Mouse (Mus musculus) urinary bladder, adult 2 months (tissue): ENCODE data around the gene Cdc42bpg. TPM values are rescaled to one million over a fixed set of nuclear protein-coding genes. Genes with fewer than 3 reads are reported as not detected.
A peak's percentile ranks its signal among the peaks of the same experiment; 100 is the strongest.

Experiments
- DNase-seq: peaks from one replicate; pipeline ENCODE4 v3.0.0; 2022; ENCODE audit warnings: low spot score
- polyA plus RNA-seq: library from polyadenylated mRNA; depleted of rRNA; stranded (reverse); fragments of >200 nt; gene quantifications from 2 replicates; pipeline ENCODE4 v1.2.3, GENCODE M21; 2012; rRNA removed

Cdc42bpg gene
- polyA plus RNA-seq, 1 experiment, result 22.7 TPM

- DNase-seq, result no peak
These were observed 42.5 kb downstream of the Cdc42bpg start for GRCm38 (mm10) chr19:6348717-6349116.

- DNase-seq, result peak; percentile 28
These were observed 43.1 kb downstream of the Cdc42bpg start for GRCm38 (mm10) chr19:6349215-6349983.

- peak; percentile 24 for DNase-seq
These were observed 45.3 kb downstream of the Cdc42bpg start for GRCm38 (mm10) chr19:6351431-6352106.

GRCm38 (mm10) chr19:6352107-6352505 is 45.9 kb downstream of the Cdc42bpg start:
- no peak for DNase-seq

- DNase-seq, result no peak
These were observed 47.8 kb downstream of the Cdc42bpg start for GRCm38 (mm10) chr19:6354030-6354429.

- DNase-seq, result no peak
These were observed 55.0 kb downstream of the Cdc42bpg start for GRCm38 (mm10) chr19:6361291-6361690.

- DNase-seq, result no peak
These were observed 56.8 kb downstream of the Cdc42bpg start for GRCm38 (mm10) chr19:6363091-6363410.

- peak; percentile 97 for DNase-seq
These were observed 57.4 kb downstream of the Cdc42bpg start, which contains the start of gene Sf1 for GRCm38 (mm10) chr19:6363411-6364240. TSS of gene Sf1 (plus strand) at chr19:6363690.

GRCm38 (mm10) chr19:6364317-6364725 is 58.1 kb downstream of the Cdc42bpg start:
- DNase-seq, result peak; percentile 89

- no peak for DNase-seq
These were observed 58.6 kb downstream of the Cdc42bpg start for GRCm38 (mm10) chr19:6364842-6365241.

GRCm38 (mm10) chr19:6370175-6370574 is 63.9 kb downstream of the Cdc42bpg start:
- DNase-seq, result no peak

- no peak for DNase-seq
These were observed 66.2 kb downstream of the Cdc42bpg start for GRCm38 (mm10) chr19:6372433-6372832.

GRCm38 (mm10) chr19:6373539-6374400 is 67.5 kb downstream of the Cdc42bpg start:
- peak; percentile 59 for DNase-seq

GRCm38 (mm10) chr19:6374571-6374970 is 68.3 kb downstream of the Cdc42bpg start:
- DNase-seq, result no peak

Other genes with a start within 250 kb of the Cdc42bpg start
- 32.4 and 33.5 TPM in 2 replicates for gene Mrpl49, start 248.7 kb upstream of the Cdc42bpg start, polyA plus RNA-seq
- 1,752 and 1,769 TPM in 2 replicates for gene Fau, start 248.6 kb upstream of the Cdc42bpg start, polyA plus RNA-seq
- 25.8 and 26.8 TPM in 2 replicates for gene Znhit2, start 245.3 kb upstream of the Cdc42bpg start, polyA plus RNA-seq
- 24.1 and 33.2 TPM in 2 replicates for gene Tm7sf2, start 238.1 kb upstream of the Cdc42bpg start, polyA plus RNA-seq
- 62.5 and 70.8 TPM in 2 replicates for gene Vps51, start 229.2 kb upstream of the Cdc42bpg start, polyA plus RNA-seq
- gene Tmem262, start 226.4 kb upstream of the Cdc42bpg start, polyA plus RNA-seq, result 0.21 TPM in 1 of 2 replicates, not detected in the other
- 0.31 and 0.55 TPM in 2 replicates for gene Gm28374, start 224.2 kb upstream of the Cdc42bpg start, polyA plus RNA-seq
- gene Zfpl1, start 221.5 kb upstream of the Cdc42bpg start, polyA plus RNA-seq, result 68.5 and 81.2 TPM in 2 replicates
- gene Cdca5, start 221.5 kb upstream of the Cdc42bpg start, polyA plus RNA-seq, result 0.83 and 1.4 TPM in 2 replicates
- 0.14 TPM in 1 of 2 replicates, not detected in the other for gene AC131692.1, start 212.0 kb upstream of the Cdc42bpg start, polyA plus RNA-seq
- 0.06 and 0.13 TPM in 2 replicates for gene Naaladl1, start 200.7 kb upstream of the Cdc42bpg start, polyA plus RNA-seq
- 14.0 and 16.8 TPM in 2 replicates for gene Sac3d1, start 187.8 kb upstream of the Cdc42bpg start, polyA plus RNA-seq
- gene Snx15, start 178.2 kb upstream of the Cdc42bpg start, polyA plus RNA-seq, result 27.7 and 32.6 TPM in 2 replicates
- 5.1 and 9.2 TPM in 2 replicates for gene Batf2, start 165.5 kb upstream of the Cdc42bpg start, polyA plus RNA-seq
- gene Arl2, start 164.9 kb upstream of the Cdc42bpg start, polyA plus RNA-seq, result 76.9 and 87.5 TPM in 2 replicates
- 0.52 and 0.60 TPM in 2 replicates for gene Majin, start 122.1 kb upstream of the Cdc42bpg start, polyA plus RNA-seq
- gene Gpha2, start 80.1 kb upstream of the Cdc42bpg start, polyA plus RNA-seq, result 0.31 and 0.83 TPM in 2 replicates
- gene Ppp2r5b, start 70.6 kb upstream of the Cdc42bpg start, polyA plus RNA-seq, result 31.0 and 38.3 TPM in 2 replicates
- 11.4 and 15.7 TPM in 2 replicates for gene Atg2a, start 64.8 kb upstream of the Cdc42bpg start, polyA plus RNA-seq
- 73.6 and 86.5 TPM in 2 replicates for gene Ehd1, start 29.7 kb upstream of the Cdc42bpg start, polyA plus RNA-seq
- 34.3 and 37.7 TPM in 2 replicates for gene Men1, start 28.5 kb downstream of the Cdc42bpg start, polyA plus RNA-seq
- 63.7 and 88.3 TPM in 2 replicates for gene Map4k2, start 34.7 kb downstream of the Cdc42bpg start, polyA plus RNA-seq
- gene Sf1, start 57.2 kb downstream of the Cdc42bpg start, polyA plus RNA-seq, result 89.7 and 158 TPM in 2 replicates
- gene Pygm, start 77.9 kb downstream of the Cdc42bpg start, polyA plus RNA-seq, result 34.8 and 47.2 TPM in 2 replicates
- gene Rasgrp2, start 92.9 kb downstream of the Cdc42bpg start, polyA plus RNA-seq, result 106 and 109 TPM in 2 replicates
- 1.3 and 1.5 TPM in 2 replicates for gene Nrxn2, start 112.3 kb downstream of the Cdc42bpg start, polyA plus RNA-seq
- not detected in 2 replicates for gene Slc22a12, start 236.6 kb downstream of the Cdc42bpg start, polyA plus RNA-seq